Mouse (Mus musculus) cerebellum, postnatal 10 days (tissue): ENCODE measurements around the gene Pmpca.

Experiments used
- DNase-seq, 2 experiments: peaks; one replicate each; pipeline ENCODE4 v3.0.0; 2021; ENCODE audit warnings: mixed read lengths in 2 of 2

Gene Pmpca

GRCm38 (mm10) chr2:26434791-26435572 is 45.8 kb downstream of the Pmpca start:
- no peak for DNase-seq

- DNase-seq, result no peak
These were observed 48.1 kb downstream of the Pmpca start for GRCm38 (mm10) chr2:26437221-26437620.

GRCm38 (mm10) chr2:26438373-26438772 is 49.2 kb downstream of the Pmpca start:
- DNase-seq, result no peak

- no peak for DNase-seq
These were observed 50.5 kb downstream of the Pmpca start for GRCm38 (mm10) chr2:26439671-26440070.

- DNase-seq, result no peak
These were observed 52.1 kb downstream of the Pmpca start for GRCm38 (mm10) chr2:26441261-26441660.

GRCm38 (mm10) chr2:26441688-26442087 is 52.5 kb downstream of the Pmpca start:
- peak in 1 of 2 experiments; percentile 39 for DNase-seq

GRCm38 (mm10) chr2:26442843-26443242 is 53.7 kb downstream of the Pmpca start:
- no peak for DNase-seq

- no peak for DNase-seq
These were observed 54.7 kb downstream of the Pmpca start for GRCm38 (mm10) chr2:26443876-26444275.

GRCm38 (mm10) chr2:26444368-26444767 is 55.2 kb downstream of the Pmpca start:
- no peak for DNase-seq

- DNase-seq, result peak; percentile 100
These were observed 56.0 kb downstream of the Pmpca start, which contains the start of gene Sec16a for GRCm38 (mm10) chr2:26444946-26445665. Sec16a (minus strand) TSS chr2:26445216.

GRCm38 (mm10) chr2:26445666-26446445 is 56.7 kb downstream of the Pmpca start:
- peak; percentile 94 to 96 for DNase-seq

- peak in 1 of 2 experiments; percentile 13 for DNase-seq
These were observed 57.5 kb downstream of the Pmpca start for GRCm38 (mm10) chr2:26446671-26447070.
